Mouse (Mus musculus) embryonic facial prominence, embryonic 13.5 days (tissue): ENCODE results near the gene Fut2. TPM values are rescaled to one million over a fixed set of nuclear protein-coding genes. Genes with fewer than 3 reads are reported as not detected.

Source experiments
- ATAC-seq: fragments of 200-750 bp; cut with Nextera tagmentation; 2 replicates; pipeline ENCODE4 v1.8.0; 2017; ENCODE audit warnings: low read depth; ENCODE audit not compliant: insufficient number of reproducible peaks, insufficient read depth, low FRiP score, low TSS enrichment
- H3K27ac ChIP-seq: fragments of 300-500 bp; sonication (generic); 2 replicates; pipeline ENCODE4 v1.5.1; 2015; ENCODE audit warnings: moderate library complexity, mild to moderate bottlenecking, inconsistent platforms
- H3K27me3 ChIP-seq: fragments of 300-500 bp; sonication (generic); 2 replicates; pipeline ENCODE4 v1.6.1; 2015; ENCODE audit warnings: mild to moderate bottlenecking, inconsistent platforms
- H3K36me3 ChIP-seq: fragments of 300-500 bp; sonication (generic); 2 replicates; pipeline ENCODE4 v1.6.1; 2015; ENCODE audit warnings: mild to moderate bottlenecking, inconsistent platforms
- H3K4me1 ChIP-seq: fragments of 300-500 bp; sonication (generic); 2 replicates; pipeline ENCODE4 v1.6.1; 2015; ENCODE audit warnings: inconsistent platforms
- H3K4me2 ChIP-seq: fragments of 300-500 bp; sonication (generic); 2 replicates; pipeline ENCODE4 v1.6.1; 2015; ENCODE audit warnings: moderate library complexity, mild to moderate bottlenecking, inconsistent platforms
- H3K4me3 ChIP-seq: fragments of 300-500 bp; sonication (generic); 2 replicates; pipeline ENCODE4 v1.5.1; 2015; ENCODE audit warnings: mild to moderate bottlenecking, inconsistent platforms
- H3K9ac ChIP-seq: fragments of 300-500 bp; sonication (generic); 2 replicates; pipeline ENCODE4 v1.6.1; 2015; ENCODE audit warnings: mild to moderate bottlenecking, inconsistent platforms
- H3K9me3 ChIP-seq: fragments of 300-500 bp; sonication (generic); 2 replicates; pipeline ENCODE4 v1.6.1; 2016; ENCODE audit warnings: inconsistent platforms
- WGBS: fragments of 180-500 bp; shearing (Covaris S2); methylation state at CpG from one replicate; pipeline ENCODE4 v1.1.7; 2015; ENCODE audit warnings: mixed read lengths; 5-methylcytosine and 5-hydroxymethylcytosine counted together
- polyA plus RNA-seq: library from polyadenylated mRNA; unstranded; fragments of >200 nt; fragmentation: Nextera tagmentation; extraction: Ambion mirVana; gene quantifications from 2 replicates; pipeline ENCODE4 v1.2.1, GENCODE M21; 2015

The Fut2 gene
- polyA plus RNA-seq, 1 experiment from 2014 or later: 0.45 TPM

GRCm38 (mm10) chr7:45632499-45632898 lies 33.7 kb downstream of the Fut2 start:
- peaks cover 16% of the 10 kb centered on the region for H3K4me1 ChIP-seq
- peak overlapping the region; percentile 63 for H3K9ac ChIP-seq
- H3K9me3 ChIP-seq: 0 out of 2 replicates have a peak, but pooled peaks cover 6% of the 10 kb centered on the region
- H3K27ac ChIP-seq: no peak overlapping the region
- peaks cover 51% of the 10 kb centered on the region for H3K27me3 ChIP-seq
- 9% methylated on average over 35 of the region's 35 CpGs for WGBS
- peak overlapping the region; percentile 57 for H3K4me2 ChIP-seq
- peak overlapping the region; percentile 24 for H3K4me3 ChIP-seq
- no peak for ATAC-seq
- H3K36me3 ChIP-seq: peaks cover 11% of the 10 kb centered on the region

GRCm38 (mm10) chr7:45630064-45630907 lies 35.9 kb downstream of the Fut2 start:
- Histone ChIP-seq H3K4me2 (no peak overlapping the region), H3K9ac (no peak overlapping the region), H3K27me3 (peaks cover 59% of the 10 kb centered on the region), H3K4me3 (no peak overlapping the region), H3K27ac (no peak overlapping the region), H3K9me3 (no peaks in the 10 kb centered on the region), H3K36me3 (no peaks in the 10 kb centered on the region), H3K4me1 (peaks cover 16% of the 10 kb centered on the region)
- ATAC-seq: no peak
- WGBS: 70% methylated on average over 23 of the region's 23 CpGs

GRCm38 (mm10) chr7:45628364-45629294 lies 37.6 kb downstream of the Fut2 start:
- H3K27ac ChIP-seq: peak overlapping the region; percentile 29; the same call in 1 of the 2 replicates
- H3K4me1 ChIP-seq: peaks cover 16% of the 10 kb centered on the region
- H3K9me3 ChIP-seq: no peaks in the 10 kb centered on the region
- H3K9ac ChIP-seq: peak overlapping the region; percentile 81
- peaks cover 59% of the 10 kb centered on the region for H3K27me3 ChIP-seq
- ATAC-seq: peak; percentile 60
- H3K36me3 ChIP-seq: no peaks in the 10 kb centered on the region
- H3K4me3 ChIP-seq: peak overlapping the region; percentile 59
- WGBS: 1% methylated on average over 105 of the region's 105 CpGs
- H3K4me2 ChIP-seq: peak overlapping the region; percentile 96

- no peak for ATAC-seq
- H3K9me3 ChIP-seq: no peaks in the 10 kb centered on the region
These were observed 38.9 kb downstream of the Fut2 start, which contains the start of gene Rasip1 for GRCm38 (mm10) chr7:45627261-45627660. Rasip1 (plus strand) TSS chr7:45627488.

GRCm38 (mm10) chr7:45626571-45627076 lies 39.6 kb downstream of the Fut2 start:
- ATAC-seq: no peak
- H3K4me3 ChIP-seq: no peak overlapping the region
- no peak overlapping the region for H3K4me2 ChIP-seq
- H3K9me3 ChIP-seq: no peaks in the 10 kb centered on the region
- no peak overlapping the region for H3K27ac ChIP-seq
- H3K9ac ChIP-seq: no peak overlapping the region
- peaks cover 39% of the 10 kb centered on the region for H3K27me3 ChIP-seq
- 86% methylated on average over 7 of the region's 7 CpGs for WGBS
- peaks cover 9% of the 10 kb centered on the region for H3K4me1 ChIP-seq
- H3K36me3 ChIP-seq: no peaks in the 10 kb centered on the region

More at GRCm38 (mm10) chr7:45627261-45627660, 38.9 kb downstream of the Fut2 start, which contains the start of gene Rasip1:
- Histone ChIP-seq H3K4me1 (peaks cover 10% of the 10 kb centered on the region), H3K4me2 (peak within 1 kb of the TSS; percentile 96), H3K36me3 (no peaks in the 10 kb centered on the region), H3K9ac (peak within 1 kb of the TSS; percentile 81), H3K4me3 (peak within 1 kb of the TSS; percentile 59), H3K27me3 (peaks cover 46% of the 10 kb centered on the region), H3K27ac (peak within 1 kb of the TSS; percentile 29; the same call in 1 of the 2 replicates)
- whole genome bisulfite sequencing: 76% methylated on average over 9 of the region's 9 CpGs

GRCm38 (mm10) chr7:45625481-45625880 lies 40.7 kb downstream of the Fut2 start:
- no peak overlapping the region for H3K9ac ChIP-seq
- no peak for ATAC-seq
- H3K4me3 ChIP-seq: no peak overlapping the region
- no peaks in the 10 kb centered on the region for H3K36me3 ChIP-seq
- H3K27me3 ChIP-seq: peaks cover 30% of the 10 kb centered on the region
- H3K9me3 ChIP-seq: no peaks in the 10 kb centered on the region
- no peak overlapping the region for H3K27ac ChIP-seq
- no peak overlapping the region for H3K4me2 ChIP-seq
- H3K4me1 ChIP-seq: peaks cover 9% of the 10 kb centered on the region
- WGBS: 86% methylated on average over 8 of the region's 8 CpGs

- no peaks in the 10 kb centered on the region for H3K36me3 ChIP-seq
- ATAC-seq: no peak
- H3K4me3 ChIP-seq: no peak overlapping the region
- no peaks in the 10 kb centered on the region for H3K9me3 ChIP-seq
- 82% methylated on average over 3 of the region's 3 CpGs for whole genome bisulfite sequencing
- no peak overlapping the region for H3K27ac ChIP-seq
- no peak overlapping the region for H3K9ac ChIP-seq
- H3K4me2 ChIP-seq: no peak overlapping the region
- peaks cover 9% of the 10 kb centered on the region for H3K4me1 ChIP-seq
- H3K27me3 ChIP-seq: peaks cover 29% of the 10 kb centered on the region
These were observed 41.5 kb downstream of the Fut2 start for GRCm38 (mm10) chr7:45624718-45625117.

- Histone ChIP-seq H3K4me3 (no peak overlapping the region), H3K4me1 (peaks cover 5% of the 10 kb centered on the region), H3K9me3 (no peaks in the 10 kb centered on the region), H3K9ac (no peak overlapping the region), H3K27me3 (peaks cover 34% of the 10 kb centered on the region), H3K36me3 (no peaks in the 10 kb centered on the region), H3K27ac (no peak overlapping the region), H3K4me2 (no peak overlapping the region)
- WGBS: 93% methylated on average over 11 of the region's 11 CpGs
- ATAC-seq: no peak
These were observed 42.7 kb downstream of the Fut2 start for GRCm38 (mm10) chr7:45623507-45623906.

GRCm38 (mm10) chr7:45621443-45621842 lies 44.8 kb downstream of the Fut2 start, which contains the start of gene Izumo1:
Izumo1 (plus strand) TSS chr7:45621811.
- no peaks in the 10 kb centered on the region for H3K9me3 ChIP-seq
- no peak within 1 kb of the TSS for H3K9ac ChIP-seq
- ATAC-seq: no peak
- H3K4me1 ChIP-seq: peaks cover 12% of the 10 kb centered on the region
- H3K27ac ChIP-seq: no peak within 1 kb of the TSS
- H3K4me2 ChIP-seq: no peak within 1 kb of the TSS
- H3K4me3 ChIP-seq: no peak within 1 kb of the TSS
- WGBS: 29% methylated on average over 9 of the region's 9 CpGs
- peaks cover 36% of the 10 kb centered on the region for H3K27me3 ChIP-seq
- no peaks in the 10 kb centered on the region for H3K36me3 ChIP-seq

GRCm38 (mm10) chr7:45619592-45619991 lies 46.6 kb downstream of the Fut2 start:
- H3K4me2 ChIP-seq: no peak overlapping the region
- H3K36me3 ChIP-seq: no peaks in the 10 kb centered on the region
- WGBS: 82% methylated on average over 5 of the region's 5 CpGs
- peaks cover 45% of the 10 kb centered on the region for H3K27me3 ChIP-seq
- no peak overlapping the region for H3K27ac ChIP-seq
- no peak overlapping the region for H3K9ac ChIP-seq
- H3K4me3 ChIP-seq: no peak overlapping the region
- no peaks in the 10 kb centered on the region for H3K9me3 ChIP-seq
- H3K4me1 ChIP-seq: peaks cover 29% of the 10 kb centered on the region
- no peak for ATAC-seq

- Histone ChIP-seq H3K9ac (no peak overlapping the region), H3K27me3 (peaks cover 45% of the 10 kb centered on the region), H3K36me3 (no peaks in the 10 kb centered on the region), H3K4me1 (peaks cover 29% of the 10 kb centered on the region), H3K4me3 (no peak overlapping the region), H3K4me2 (no peak overlapping the region), H3K27ac (no peak overlapping the region), H3K9me3 (no peaks in the 10 kb centered on the region)
- WGBS: 80% methylated on average over 5 of the region's 5 CpGs
- ATAC-seq: no peak
These were observed 47.9 kb downstream of the Fut2 start for GRCm38 (mm10) chr7:45618316-45618715.
